Mouse (Mus musculus) hindbrain, postnatal 0 days (tissue): Measurements from ENCODE around the gene Dedd2. TPM values are rescaled to one million over a fixed set of nuclear protein-coding genes. Genes with fewer than 3 reads are reported as not detected.

Experiments
- ATAC-seq: fragments of 200-750 bp; cut with Nextera tagmentation; 2 replicates; pipeline ENCODE4 v1.8.0; 2017; ENCODE audit warnings: mild to moderate bottlenecking, moderate TSS enrichment, moderate library complexity
- DNase-seq: peaks from one replicate; pipeline ENCODE4 v3.0.0-alpha.2; 2015; ENCODE audit warnings: low spot score
- H3K27ac ChIP-seq: fragments of 300-500 bp; sonication (generic); 2 replicates; pipeline ENCODE4 v1.5.1; 2014; ENCODE audit warnings: mild to moderate bottlenecking
- H3K27me3 ChIP-seq: fragments of 300-500 bp; sonication (generic); 2 replicates; pipeline ENCODE4 v1.6.1; 2014; ENCODE audit warnings: low read length, mixed read lengths; ENCODE audit not compliant: insufficient read depth
- H3K36me3 ChIP-seq: fragments of 300-500 bp; sonication (generic); 2 replicates; pipeline ENCODE4 v1.6.1; 2014; ENCODE audit warnings: low read length, mixed read lengths; ENCODE audit not compliant: insufficient read depth
- H3K4me1 ChIP-seq: fragments of 300-500 bp; sonication (generic); 2 replicates; pipeline ENCODE4 v1.6.1; 2014; ENCODE audit warnings: antibody characterized with exemption, low read length, mixed read lengths; ENCODE audit not compliant: insufficient read depth
- H3K4me2 ChIP-seq: fragments of 300-500 bp; sonication (generic); 2 replicates; pipeline ENCODE4 v1.6.1; 2014; ENCODE audit warnings: low read depth, mild to moderate bottlenecking, low read length, moderate library complexity, mixed read lengths
- H3K4me3 ChIP-seq: fragments of 300-500 bp; sonication (generic); 2 replicates; pipeline ENCODE4 v1.5.1; 2014; ENCODE audit warnings: low read length
- H3K9ac ChIP-seq: fragments of 300-500 bp; sonication (generic); replicated peaks from 2 replicates; pipeline ENCODE4 v1.6.1; 2014; ENCODE audit warnings: mild to moderate bottlenecking, low read length, moderate library complexity, mixed read lengths
- H3K9me3 ChIP-seq: fragments of 300-500 bp; sonication (generic); 2 replicates; pipeline ENCODE4 v1.6.1; 2016; ENCODE audit warnings: low read length, mixed read lengths
- CTCF ChIP-seq: IDR thresholded peaks from 2 replicates; pipeline ENCODE4 v1.5.1; 2016; ENCODE audit warnings: antibody characterized with exemption, control low read depth, low read depth
- WGBS: fragments of 180-500 bp; shearing (Covaris S2); extraction: QIAGEN DNeasy Blood & Tissue Kit; methylation state at CpG from one replicate; pipeline ENCODE4 v1.1.7; 2014; 5-methylcytosine and 5-hydroxymethylcytosine counted together
- polyA plus RNA-seq: library from polyadenylated mRNA; unstranded; fragments of >200 nt; fragmentation: Nextera tagmentation; extraction: Ambion mirVana; gene quantifications from 2 replicates; pipeline ENCODE4 v1.2.1, GENCODE M21; 2015
- total RNA-seq: library from RNA; depleted of rRNA; stranded (reverse); fragments of >200 nt; gene quantifications from 2 replicates; pipeline ENCODE4 v1.2.3, GENCODE M21; 2014

Dedd2 gene
- total and polyA plus RNA-seq, 2 experiments from 2014 or later: 19.8 to 31.7 TPM

- Histone ChIP-seq H3K36me3 (no peaks in the 10 kb centered on the region), H3K4me2 (peak within 1 kb of the TSS; percentile 92), H3K9ac (peak within 1 kb of the TSS; percentile 71), H3K4me3 (peak within 1 kb of the TSS; percentile 83), H3K9me3 (no peaks in the 10 kb centered on the region), H3K27ac (peak within 1 kb of the TSS; percentile 87), H3K4me1 (peaks cover 17% of the 10 kb centered on the region), H3K27me3 (no peaks in the 10 kb centered on the region)
- ATAC-seq (peak; percentile 77), DNase-seq (peak; percentile 92)
- TF ChIP-seq CTCF: no peak
- 2% methylated on average over 61 of the region's 81 CpGs for WGBS
These were observed 29.9 kb upstream of the Dedd2 start, which contains the start of gene Erf for GRCm38 (mm10) chr7:25250141-25250972. Erf (minus strand) TSS chr7:25250761.

DNA sequence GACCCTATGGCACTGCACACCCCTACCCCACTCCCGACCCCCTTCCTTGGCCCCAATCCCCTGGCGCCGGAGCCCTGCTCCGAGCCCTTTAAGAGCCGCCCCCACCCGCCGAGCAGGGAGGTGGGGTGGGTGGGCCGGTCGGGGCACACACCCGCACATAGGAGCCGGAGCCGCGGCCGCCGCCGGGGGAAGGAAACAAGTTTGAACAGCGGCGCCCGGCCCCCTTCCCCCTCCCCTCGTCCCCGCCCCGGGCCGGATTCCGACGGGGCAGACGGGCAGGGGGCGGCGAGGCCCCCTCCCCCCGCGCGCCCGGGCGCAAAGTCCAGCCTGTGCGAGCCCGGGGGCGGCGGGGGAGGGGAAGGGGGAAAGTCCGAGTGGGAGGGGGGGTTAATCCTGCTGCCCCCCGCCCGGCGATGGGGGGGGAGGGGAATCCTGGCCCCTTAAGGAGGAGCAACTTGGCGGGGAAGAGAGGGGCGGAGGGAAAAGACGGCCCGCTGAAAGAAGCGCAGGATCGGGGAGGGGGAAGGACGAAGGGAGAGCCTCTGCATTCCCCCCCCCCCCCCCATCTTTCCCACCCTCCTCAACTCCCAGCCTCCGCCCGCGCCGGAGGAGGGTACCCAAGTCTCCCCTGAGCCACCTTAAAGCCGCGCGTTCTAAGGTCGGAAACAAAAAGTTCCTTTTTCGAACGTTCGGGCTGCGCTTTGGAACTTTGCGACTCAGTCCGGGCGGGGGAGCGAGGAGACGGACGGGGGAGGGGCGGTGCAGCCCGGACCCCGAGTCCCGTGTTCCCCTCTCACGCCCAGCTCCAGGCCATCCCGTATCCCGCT lies 29.1 kb upstream of the Dedd2 start:
- Histone ChIP-seq H3K27me3 (no peaks in the 10 kb centered on the region), H3K4me1 (peaks cover 17% of the 10 kb centered on the region), H3K9me3 (no peaks in the 10 kb centered on the region), H3K36me3 (no peaks in the 10 kb centered on the region), H3K4me2 (peak overlapping the region; percentile 92), H3K4me3 (peak overlapping the region; percentile 83), H3K27ac (peak overlapping the region; percentile 87), H3K9ac (peak overlapping the region; percentile 71)
- TF ChIP-seq CTCF: no peak
- WGBS: under 1% methylated on average over 39 of the region's 73 CpGs
- ATAC-seq (peak; percentile 43), DNase-seq (peak; percentile 81)

- TF ChIP-seq CTCF: no peak
- H3K27ac ChIP-seq: peak overlapping the region; percentile 87
- WGBS: under 1% methylated on average over 24 of the region's 25 CpGs
- peak overlapping the region; percentile 83 for H3K4me3 ChIP-seq
- ATAC-seq (no peak; the same call in 1 of the 2 replicates), DNase-seq (peak; percentile 21)
- H3K27me3 ChIP-seq: no peaks in the 10 kb centered on the region
- no peaks in the 10 kb centered on the region for H3K36me3 ChIP-seq
- H3K4me1 ChIP-seq: peaks cover 17% of the 10 kb centered on the region
- H3K9ac ChIP-seq: peak overlapping the region; percentile 71
- no peaks in the 10 kb centered on the region for H3K9me3 ChIP-seq
- peak overlapping the region; percentile 92 for H3K4me2 ChIP-seq
These were observed 28.5 kb upstream of the Dedd2 start for GRCm38 (mm10) chr7:25248846-25249313.

- H3K27ac ChIP-seq: peak overlapping the region; percentile 87
- H3K36me3 ChIP-seq: no peaks in the 10 kb centered on the region
- H3K4me1 ChIP-seq: peaks cover 17% of the 10 kb centered on the region
- DNase-seq (peak; percentile 76), ATAC-seq (peak; percentile 57)
- peak overlapping the region; percentile 92 for H3K4me2 ChIP-seq
- peak overlapping the region; percentile 83 for H3K4me3 ChIP-seq
- H3K9me3 ChIP-seq: no peaks in the 10 kb centered on the region
- WGBS: 6% methylated on average over 18 of the region's 18 CpGs
- H3K9ac ChIP-seq: peak overlapping the region; percentile 71
- TF ChIP-seq CTCF: no peak
- H3K27me3 ChIP-seq: no peaks in the 10 kb centered on the region
These were observed 27.7 kb upstream of the Dedd2 start for GRCm38 (mm10) chr7:25248018-25248647.

DNA sequence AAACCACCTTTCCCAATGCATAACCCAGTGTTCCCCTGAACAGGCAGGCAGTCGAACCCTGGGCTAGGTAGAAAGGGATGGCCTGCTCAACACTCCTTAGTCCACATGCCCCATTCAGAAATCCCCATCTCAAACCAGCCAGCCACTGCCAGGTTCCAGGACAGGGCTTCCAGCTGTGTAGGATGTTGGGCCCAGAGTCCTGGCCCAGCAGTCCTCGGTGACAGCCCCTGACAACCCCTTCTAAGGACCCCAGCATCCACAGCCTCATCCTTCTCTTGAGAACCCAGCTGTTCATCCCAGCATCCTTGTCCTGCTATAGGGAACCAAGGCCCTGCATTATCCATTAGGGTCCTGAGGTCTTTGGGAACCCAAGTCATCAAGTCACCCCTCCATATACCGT lies 27.1 kb upstream of the Dedd2 start:
- Histone ChIP-seq H3K4me3 (peak overlapping the region; percentile 83), H3K4me2 (peak overlapping the region; percentile 92), H3K27me3 (no peaks in the 10 kb centered on the region), H3K27ac (peak overlapping the region; percentile 87), H3K9ac (peak overlapping the region; percentile 71), H3K9me3 (no peaks in the 10 kb centered on the region), H3K36me3 (no peaks in the 10 kb centered on the region), H3K4me1 (peaks cover 17% of the 10 kb centered on the region)
- 17% methylated on average over 3 of the region's 3 CpGs for WGBS
- DNase-seq (no peak), ATAC-seq (no peak)
- no peak for TF ChIP-seq CTCF

DNA sequence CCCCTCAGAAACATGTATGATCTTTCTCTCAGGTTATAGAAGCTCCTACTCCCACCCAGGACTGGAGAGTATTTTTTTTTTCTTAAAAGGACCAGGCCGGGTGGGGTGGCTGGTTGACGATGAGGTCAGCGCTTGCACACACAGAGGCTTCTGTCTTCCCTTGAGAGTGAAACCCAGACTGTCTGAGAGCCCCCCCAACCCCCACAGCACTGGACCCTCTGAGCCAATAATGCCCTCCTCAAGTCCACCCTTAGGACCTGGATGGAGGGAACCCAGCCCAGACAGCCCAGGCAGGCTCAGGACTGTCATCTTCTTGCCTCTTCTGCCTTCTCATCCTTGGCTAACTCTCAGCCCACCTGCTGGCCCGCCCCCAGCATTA lies 26.3 kb upstream of the Dedd2 start:
- H3K4me2 ChIP-seq: peak overlapping the region; percentile 92
- H3K9ac ChIP-seq: peak overlapping the region; percentile 40
- 26% methylated on average over 4 of the region's 4 CpGs for WGBS
- no peaks in the 10 kb centered on the region for H3K27me3 ChIP-seq
- H3K4me1 ChIP-seq: peaks cover 16% of the 10 kb centered on the region
- no peak for TF ChIP-seq CTCF
- 0 out of 2 replicates have a peak overlapping the region, but pooled peaks have one; percentile 7 for H3K4me3 ChIP-seq
- DNase-seq (peak; percentile 52), ATAC-seq (no peak)
- H3K9me3 ChIP-seq: no peaks in the 10 kb centered on the region
- H3K36me3 ChIP-seq: no peaks in the 10 kb centered on the region
- peak overlapping the region; percentile 87 for H3K27ac ChIP-seq
